Mouse (Mus musculus) heart, adult 2 months (tissue): Measurements from ENCODE around the gene Samd14.

Experiments used
- EP300 ChIP-seq: fragments of 200-500 bp; IDR thresholded peaks from 2 replicates; pipeline ENCODE4 v1.6.1; 2011; ENCODE audit warnings: low read depth, low read length, control low read depth; ENCODE audit not compliant: insufficient read depth
- POLR2A ChIP-seq: fragments of 200-500 bp; IDR thresholded peaks from 2 replicates; pipeline ENCODE4 v1.6.1; 2011; ENCODE audit warnings: mild to moderate bottlenecking, low read depth, low read length, control low read depth; ENCODE audit not compliant: insufficient read depth

GRCm38 (mm10) chr11:95023481-95023880, 13.8 kb downstream of the Samd14 start:
- no peak; the same call in 1 of the 2 replicates for TF ChIP-seq POLR2A
- 0 out of 2 replicates have a peak, but pooled peaks have one; percentile 9 for TF ChIP-seq EP300
